Mouse (Mus musculus) ovary, adult 2 months (tissue): Measurements from ENCODE around the gene Pcp4l1. TPM values are rescaled to one million over a fixed set of nuclear protein-coding genes. Genes with fewer than 3 reads are reported as not detected.

Experiments
- polyA plus RNA-seq: library from polyadenylated mRNA; depleted of rRNA; stranded (reverse); fragments of >200 nt; gene quantifications from 2 replicates; pipeline ENCODE4 v1.2.3, GENCODE M21; 2012; rRNA removed

Pcp4l1 gene
- polyA plus RNA-seq, result 46.5 and 111 TPM in 2 replicates

DNA sequence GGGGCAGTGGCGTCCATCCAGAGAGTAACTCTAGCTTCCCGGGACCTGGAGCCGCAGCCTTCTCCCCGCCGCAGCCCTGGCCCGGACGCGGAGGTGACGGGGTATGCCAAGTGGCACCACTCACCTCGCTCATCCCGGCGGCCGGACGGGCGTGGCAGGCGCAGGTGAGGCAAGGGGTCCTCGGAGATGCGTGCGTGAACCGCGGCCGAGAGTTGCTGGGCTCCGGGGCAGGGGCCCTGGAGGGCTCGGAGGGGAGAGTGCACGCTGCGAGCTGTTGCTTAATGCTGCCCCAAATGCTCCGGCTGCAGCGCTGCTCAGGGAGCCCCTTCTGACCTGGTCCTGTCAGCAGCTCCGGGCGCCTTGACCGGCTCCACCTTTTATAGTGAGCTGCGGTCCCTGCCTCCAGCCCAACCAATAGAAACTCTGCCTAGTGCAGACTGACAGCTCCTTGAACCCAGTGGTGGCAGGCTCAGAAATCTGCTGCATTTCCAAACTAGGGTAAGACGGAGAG, at the start of gene Pcp4l1:
Pcp4l1 (minus strand) TSS at position 382 of the 511 bp plus-strand sequence.

DNA sequence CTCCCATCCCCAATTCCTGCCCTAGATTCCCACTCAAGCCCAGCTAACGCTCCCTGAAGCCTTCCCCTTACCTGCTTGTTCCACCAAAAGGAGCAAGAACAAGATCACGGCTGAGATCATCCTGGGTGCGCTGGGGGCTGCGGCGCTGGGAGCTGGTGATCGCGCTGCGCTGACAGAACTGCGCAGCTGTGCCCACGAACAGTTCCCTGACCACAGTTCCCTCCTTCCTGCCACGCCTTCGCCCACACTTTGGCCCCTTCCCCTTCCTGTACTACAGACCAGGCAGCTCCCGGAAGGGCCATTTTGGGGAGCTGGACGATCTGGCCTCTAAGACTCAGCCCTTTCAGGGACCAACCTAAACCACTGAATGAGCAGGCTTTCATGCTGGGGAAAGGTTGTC, 38.1 kb upstream of the Pcp4l1 start, which contains the start of gene Fcer1g:
Fcer1g (minus strand) TSS at position 240 of the 400 bp plus-strand sequence.

GRCm38 (mm10) chr1:171224857-171225256, 28.8 kb upstream of the Pcp4l1 start, which contains the start of gene Apoa2:
Apoa2 (plus strand) TSS chr1:171225054.

GRCm38 (mm10) chr1:171222238-171223155, 26.4 kb upstream of the Pcp4l1 start, which contains the start of gene Tomm40l:
Tomm40l (minus strand) TSS chr1:171222514.

DNA sequence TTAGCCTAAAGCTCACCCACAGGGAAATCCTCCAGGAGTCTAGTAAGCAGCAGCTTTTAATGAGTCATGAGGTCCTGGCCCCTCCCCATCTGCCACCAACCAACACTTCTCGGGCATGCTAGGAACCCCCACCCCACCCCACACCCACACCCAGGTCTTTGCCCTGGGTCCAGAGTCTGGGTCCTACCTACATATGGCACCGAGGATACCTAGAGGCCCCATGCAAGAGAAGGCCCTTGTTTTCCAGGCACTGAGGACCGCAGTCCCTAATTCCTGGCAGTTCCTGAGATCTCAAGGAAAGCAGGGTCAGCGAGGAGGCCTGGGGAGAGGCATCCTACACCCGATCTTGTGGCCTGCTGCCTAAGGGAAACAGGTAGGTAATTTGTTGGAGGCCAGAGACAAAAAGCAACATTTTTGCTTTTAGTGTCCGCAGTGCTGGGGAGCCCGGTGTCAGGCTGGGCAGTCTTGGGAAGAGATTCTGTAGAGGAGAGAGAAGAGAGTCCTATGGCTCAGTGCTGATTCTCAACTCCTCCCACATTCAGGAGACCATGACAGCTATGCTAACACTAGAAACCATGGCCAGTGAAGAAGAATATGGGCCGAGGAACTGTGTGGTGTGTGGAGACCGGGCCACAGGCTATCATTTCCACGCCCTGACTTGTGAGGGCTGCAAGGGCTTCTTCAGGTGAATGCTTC, 17.9 kb upstream of the Pcp4l1 start, which contains the start of gene Nr1i3:
Nr1i3 (plus strand) TSS at position 170 of the 696 bp plus-strand sequence.

DNA sequence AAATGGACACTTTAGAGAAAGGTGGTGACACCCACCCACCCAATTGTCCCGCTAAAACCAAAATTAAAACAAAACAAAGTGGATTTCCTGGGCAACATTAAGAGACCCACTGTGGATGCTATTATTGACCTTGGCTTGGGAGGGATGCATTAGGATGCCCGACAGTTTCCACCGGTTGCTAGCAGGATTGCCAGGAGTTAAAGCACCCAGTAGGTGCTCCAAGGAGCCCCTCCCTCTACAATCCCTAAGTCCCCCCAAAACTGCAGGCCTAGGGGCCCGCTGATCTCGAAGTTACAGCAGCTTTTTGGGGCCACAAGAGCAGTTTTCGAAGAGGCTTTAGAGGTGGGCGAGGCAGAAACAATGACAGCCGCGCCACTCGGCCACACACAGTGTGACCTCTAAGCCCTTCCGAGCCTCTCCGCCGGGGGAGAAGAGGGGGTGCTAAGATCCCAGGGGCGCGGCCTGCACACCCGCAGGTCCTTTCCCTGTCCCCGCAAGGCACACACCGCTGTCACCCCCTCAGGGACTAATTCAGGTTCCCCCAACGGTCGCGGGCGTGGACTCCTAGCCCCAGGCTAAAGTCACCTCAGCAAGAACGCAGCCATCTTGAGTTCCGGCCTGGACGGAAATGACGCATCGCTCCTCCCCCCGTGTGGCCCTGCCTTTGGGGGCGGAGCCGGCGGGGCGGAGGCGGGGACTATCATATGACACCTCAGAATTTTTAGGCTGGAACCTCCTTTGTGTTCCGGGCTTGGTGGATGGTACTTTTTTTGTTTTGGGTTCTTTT, 45.9 kb downstream of the Pcp4l1 start, which contains the start of the genes Sdhc and Mpz:
Sdhc (minus strand) TSS at position 630 of the 787 bp plus-strand sequence.
Mpz (plus strand) TSS at position 738 of the 787 bp plus-strand sequence.

Other genes with a start within 250 kb of the Pcp4l1 start
- 11.5 and 15.1 TPM in 2 replicates for gene Fcgr2b, start 219.7 kb downstream of the Pcp4l1 start, polyA plus RNA-seq
- 1.6 and 2.6 TPM in 2 replicates for gene Fcgr4, start 177.3 kb downstream of the Pcp4l1 start, polyA plus RNA-seq
- 6.7 and 12.5 TPM in 2 replicates for gene Fcgr3, start 131.3 kb downstream of the Pcp4l1 start, polyA plus RNA-seq
- 22.2 and 34.8 TPM in 2 replicates for gene Cfap126, start 82.3 kb downstream of the Pcp4l1 start, polyA plus RNA-seq
- gene Sdhc, start 45.7 kb downstream of the Pcp4l1 start, polyA plus RNA-seq, result 122 and 172 TPM in 2 replicates
- 0.94 and 1.6 TPM in 2 replicates for gene Mpz, start 45.6 kb downstream of the Pcp4l1 start, polyA plus RNA-seq
- gene Nr1i3, start 17.7 kb upstream of the Pcp4l1 start, polyA plus RNA-seq, result 0.12 and 0.35 TPM in 2 replicates
- 29.2 and 35.2 TPM in 2 replicates for gene Tomm40l, start 26.2 kb upstream of the Pcp4l1 start, polyA plus RNA-seq
- gene Apoa2, start 28.8 kb upstream of the Pcp4l1 start, polyA plus RNA-seq, result 3.0 and 21.2 TPM in 2 replicates
- gene Fcer1g, start 38.1 kb upstream of the Pcp4l1 start, polyA plus RNA-seq, result 66.5 and 67.8 TPM in 2 replicates
- 24.2 and 26.9 TPM in 2 replicates for gene Adamts4, start 54.2 kb upstream of the Pcp4l1 start, polyA plus RNA-seq
- gene Ndufs2, start 55.1 kb upstream of the Pcp4l1 start, polyA plus RNA-seq, result 116 and 119 TPM in 2 replicates
- gene B4galt3, start 74.1 kb upstream of the Pcp4l1 start, polyA plus RNA-seq, result 90.9 and 109 TPM in 2 replicates
- 65.2 and 73.2 TPM in 2 replicates for gene Ppox, start 84.9 kb upstream of the Pcp4l1 start, polyA plus RNA-seq
- 70.8 and 77.9 TPM in 2 replicates for gene Usp21, start 91.7 kb upstream of the Pcp4l1 start, polyA plus RNA-seq
- 12.1 and 13.5 TPM in 2 replicates for gene Ufc1, start 98.8 kb upstream of the Pcp4l1 start, polyA plus RNA-seq
- gene Dedd, start 132.9 kb upstream of the Pcp4l1 start, polyA plus RNA-seq, result 41.8 and 54.8 TPM in 2 replicates
- 46.4 and 55.9 TPM in 2 replicates for gene Nit1, start 149.4 kb upstream of the Pcp4l1 start, polyA plus RNA-seq
- 7.0 and 13.1 TPM in 2 replicates for gene Pfdn2, start 149.4 kb upstream of the Pcp4l1 start, polyA plus RNA-seq
- 4.5 and 5.9 TPM in 2 replicates for gene Klhdc9, start 164.5 kb upstream of the Pcp4l1 start, polyA plus RNA-seq
- 4.7 and 5.7 TPM in 2 replicates for gene Nectin4, start 173.8 kb upstream of the Pcp4l1 start, polyA plus RNA-seq
- gene Arhgap30, start 192.7 kb upstream of the Pcp4l1 start, polyA plus RNA-seq, result 2.8 TPM in 2 replicates
- 142 and 162 TPM in 2 replicates for gene Usf1, start 215.0 kb upstream of the Pcp4l1 start, polyA plus RNA-seq
- 0.76 and 1.2 TPM in 2 replicates for gene Tstd1, start 222.6 kb upstream of the Pcp4l1 start, polyA plus RNA-seq
- 63.7 and 67.6 TPM in 2 replicates for gene F11r, start 241.3 kb upstream of the Pcp4l1 start, polyA plus RNA-seq